Mouse (Mus musculus) liver, embryonic 11.5 days (tissue): ENCODE measurements around the gene Rora. TPM values are rescaled to one million over a fixed set of nuclear protein-coding genes. Genes with fewer than 3 reads are reported as not detected.

Source experiments
- ATAC-seq: fragments of 200-750 bp; cut with Nextera tagmentation; replicated peaks from 2 replicates; pipeline ENCODE4 v1.8.0; 2017; ENCODE audit warnings: moderate number of reproducible peaks, mild to moderate bottlenecking, moderate TSS enrichment, moderate library complexity; ENCODE audit not compliant: low FRiP score
- DNase-seq: peaks from one replicate; pipeline ENCODE4 v3.0.0-alpha.2; 2017; ENCODE audit warnings: low spot score
- H3K27ac ChIP-seq: fragments of 300-500 bp; sonication (generic); 2 replicates; pipeline ENCODE4 v1.5.1; 2014; ENCODE audit warnings: mild to moderate bottlenecking, low read depth, low read length, control low read depth
- H3K27me3 ChIP-seq: fragments of 300-500 bp; sonication (generic); replicated peaks from 2 replicates; pipeline ENCODE4 v1.6.1; 2014; ENCODE audit warnings: low read length, mixed read lengths; ENCODE audit not compliant: control insufficient read depth, insufficient read depth
- H3K36me3 ChIP-seq: fragments of 300-500 bp; sonication (generic); 2 replicates; pipeline ENCODE4 v1.6.1; 2014; ENCODE audit warnings: mild to moderate bottlenecking, low read length, moderate library complexity, mixed read lengths; ENCODE audit not compliant: control insufficient read depth, insufficient read depth
- H3K4me1 ChIP-seq: fragments of 300-500 bp; sonication (generic); replicated peaks from 2 replicates; pipeline ENCODE4 v1.6.1; 2014; ENCODE audit warnings: low read length, mixed read lengths; ENCODE audit not compliant: control insufficient read depth, insufficient read depth
- H3K4me2 ChIP-seq: fragments of 300-500 bp; sonication (generic); 2 replicates; pipeline ENCODE4 v1.6.1; 2014; ENCODE audit warnings: mild to moderate bottlenecking, control low read depth, moderate library complexity
- H3K4me3 ChIP-seq: fragments of 300-500 bp; sonication (generic); 2 replicates; pipeline ENCODE4 v1.5.1; 2014; ENCODE audit warnings: low read depth, low read length, control low read depth
- H3K9ac ChIP-seq: fragments of 300-500 bp; sonication (generic); 2 replicates; pipeline ENCODE4 v1.6.1; 2014; ENCODE audit warnings: low read depth, low read length, control low read depth
- H3K9me3 ChIP-seq: fragments of 300-500 bp; sonication (generic); 2 replicates; pipeline ENCODE4 v1.6.1; 2016; ENCODE audit warnings: low read length, inconsistent platforms, mixed read lengths; ENCODE audit not compliant: control insufficient read depth
- WGBS: fragments of 180-500 bp; shearing (Covaris S2); extraction: QIAGEN DNeasy Blood & Tissue Kit; methylation state at CpG from one replicate; pipeline ENCODE4 v1.1.7; 2014; 5-methylcytosine and 5-hydroxymethylcytosine counted together
- polyA plus RNA-seq: library from polyadenylated mRNA; unstranded; fragments of >200 nt; fragmentation: Nextera tagmentation; extraction: Ambion mirVana; gene quantifications from 2 replicates; pipeline ENCODE4 v1.2.1, GENCODE M21; 2014

The Rora gene
- polyA plus RNA-seq, 1 experiment from 2014 or later = 4.3 TPM

DNA sequence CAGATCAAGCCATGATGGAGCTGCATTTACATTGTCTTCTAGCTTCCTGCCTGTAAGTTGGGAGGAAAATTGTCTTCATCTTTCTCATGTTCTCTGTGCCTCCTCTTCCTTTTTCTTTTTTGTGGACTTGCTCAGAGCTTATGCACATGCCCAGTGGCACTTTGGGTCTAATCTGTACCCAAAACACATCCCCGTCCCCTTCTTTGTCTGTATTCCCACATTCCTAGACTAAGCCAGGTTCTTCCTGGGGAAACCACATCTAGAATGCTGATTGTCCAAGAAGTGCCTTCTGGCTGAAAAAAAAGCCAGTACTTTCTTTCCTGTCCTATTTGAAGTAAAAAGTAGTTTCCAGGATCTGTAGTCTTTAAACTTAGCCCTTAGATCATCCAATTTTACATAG is 367.9 kb downstream of the Rora start:
- Histone ChIP-seq H3K9me3 (no peaks in the 10 kb centered on the region), H3K36me3 (no peaks in the 10 kb centered on the region), H3K27me3 (no peaks in the 10 kb centered on the region), H3K4me1 (no peaks in the 10 kb centered on the region), H3K4me2 (no peak overlapping the region), H3K9ac (no peak overlapping the region), H3K27ac (no peak overlapping the region), H3K4me3 (no peak overlapping the region)
- no peak for DNase-seq
- 84% methylated on average over 1 of the region's 1 CpGs for WGBS
- no peak for ATAC-seq

DNA sequence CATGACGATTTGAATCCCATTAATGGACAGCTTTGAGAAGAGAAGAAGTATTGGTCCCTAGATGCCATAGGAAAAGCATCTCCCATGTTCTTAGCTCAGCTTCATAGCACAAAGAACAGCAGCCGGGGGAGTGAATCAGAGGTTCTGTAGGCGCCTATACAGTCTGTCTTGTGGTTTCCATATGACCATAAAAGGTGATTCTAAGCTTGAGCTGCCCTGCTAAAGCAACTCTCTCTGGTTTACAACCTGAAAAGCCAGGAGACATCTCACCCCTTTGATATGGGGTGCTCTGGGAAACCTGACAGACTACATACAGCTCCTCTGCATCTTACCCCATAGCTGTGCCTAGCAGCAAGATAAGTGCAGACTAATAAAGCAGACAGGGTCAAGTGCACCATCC is 369.7 kb downstream of the Rora start:
- 72% methylated on average over 3 of the region's 3 CpGs for WGBS
- no peaks in the 10 kb centered on the region for H3K36me3 ChIP-seq
- H3K4me3 ChIP-seq = no peak overlapping the region
- no peaks in the 10 kb centered on the region for H3K9me3 ChIP-seq
- ATAC-seq (no peak), DNase-seq (no peak)
- no peak overlapping the region for H3K9ac ChIP-seq
- H3K4me2 ChIP-seq = no peak overlapping the region
- no peaks in the 10 kb centered on the region for H3K27me3 ChIP-seq
- no peak overlapping the region for H3K27ac ChIP-seq
- H3K4me1 ChIP-seq = no peaks in the 10 kb centered on the region

- DNase-seq = no peak
- no peak for ATAC-seq
- WGBS = 60% methylated on average over 4 of the region's 4 CpGs
These were observed 374.6 kb downstream of the Rora start for GRCm38 (mm10) chr9:69028177-69028576.

DNA sequence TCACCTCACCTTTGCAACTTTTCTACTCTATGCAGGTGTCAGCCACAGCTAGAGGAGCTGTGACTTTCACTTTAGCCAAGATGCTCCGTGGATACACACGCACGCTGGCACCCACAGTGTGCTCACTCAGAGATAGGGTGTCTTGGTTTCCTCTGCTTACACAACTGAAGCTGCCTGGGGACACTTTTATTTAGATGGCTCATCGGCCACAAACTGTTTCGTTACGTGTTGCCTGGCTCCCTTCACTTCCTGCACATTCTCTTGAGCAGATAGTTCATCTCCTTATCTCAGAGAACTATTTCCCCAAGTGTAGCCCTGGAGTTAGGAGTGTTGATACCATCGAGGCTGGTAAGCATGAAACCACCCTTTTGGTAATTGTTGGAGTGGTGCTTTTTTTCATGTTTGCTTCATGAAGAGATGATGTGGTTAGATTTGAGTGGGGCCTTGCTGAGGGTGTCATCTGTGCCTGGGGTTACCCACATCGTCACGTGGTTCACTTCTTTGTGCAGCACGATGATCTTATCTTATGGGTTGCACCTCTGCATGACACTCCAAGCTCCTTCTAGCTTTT is 380.8 kb downstream of the Rora start:
- Histone ChIP-seq H3K36me3 (no peaks in the 10 kb centered on the region), H3K9me3 (peaks cover 2% of the 10 kb centered on the region; the same call in 1 of the 2 replicates), H3K4me2 (no peak overlapping the region), H3K27me3 (no peaks in the 10 kb centered on the region), H3K27ac (no peak overlapping the region), H3K4me3 (no peak overlapping the region), H3K4me1 (no peaks in the 10 kb centered on the region), H3K9ac (no peak overlapping the region)
- 54% methylated on average over 10 of the region's 10 CpGs for WGBS
- DNase-seq (no peak), ATAC-seq (no peak)

More at GRCm38 (mm10) chr9:69028177-69028576, 374.6 kb downstream of the Rora start:
- no peaks in the 10 kb centered on the region for H3K4me1 ChIP-seq
- no peaks in the 10 kb centered on the region for H3K36me3 ChIP-seq
- H3K27ac ChIP-seq = no peak overlapping the region
- no peak overlapping the region for H3K4me3 ChIP-seq
- no peak overlapping the region for H3K4me2 ChIP-seq
- no peak overlapping the region for H3K9ac ChIP-seq
- no peaks in the 10 kb centered on the region for H3K9me3 ChIP-seq
- no peaks in the 10 kb centered on the region for H3K27me3 ChIP-seq

GRCm38 (mm10) chr9:69035456-69035855 is 381.9 kb downstream of the Rora start:
- Histone ChIP-seq H3K4me2 (no peak overlapping the region), H3K36me3 (no peaks in the 10 kb centered on the region), H3K4me3 (no peak overlapping the region), H3K27me3 (no peaks in the 10 kb centered on the region), H3K4me1 (no peaks in the 10 kb centered on the region), H3K9me3 (peaks cover 2% of the 10 kb centered on the region; the same call in 1 of the 2 replicates), H3K9ac (no peak overlapping the region), H3K27ac (no peak overlapping the region)
- DNase-seq = no peak
- WGBS = 79% methylated on average over 7 of the region's 7 CpGs
- ATAC-seq = no peak

DNA sequence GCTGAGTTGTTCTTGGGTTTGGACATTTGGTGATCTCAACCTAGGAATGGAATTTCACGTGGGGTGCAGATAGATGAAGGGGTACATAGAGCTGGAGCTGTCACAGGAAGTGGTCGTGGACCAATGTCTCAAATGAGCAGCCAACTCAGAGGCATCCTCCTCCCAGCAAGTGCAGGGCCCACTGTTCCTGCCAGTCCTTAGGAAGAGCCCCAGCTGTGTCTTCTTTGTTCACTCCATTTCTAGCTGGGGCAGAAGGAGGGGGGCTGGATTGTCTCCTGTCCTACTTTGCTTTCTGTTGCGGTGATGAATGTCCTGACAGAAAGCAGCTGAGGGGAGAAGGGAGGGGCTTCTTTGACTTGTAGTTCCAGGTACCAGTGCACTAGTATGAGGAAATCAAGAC is 382.7 kb downstream of the Rora start:
- WGBS = 58% methylated on average over 3 of the region's 3 CpGs

GRCm38 (mm10) chr9:69043920-69044613 is 390.5 kb downstream of the Rora start:
- ATAC-seq (no peak), DNase-seq (no peak)
- H3K4me3 ChIP-seq = no peak overlapping the region
- H3K27ac ChIP-seq = no peak overlapping the region
- no peaks in the 10 kb centered on the region for H3K4me1 ChIP-seq
- H3K9me3 ChIP-seq = peaks cover 2% of the 10 kb centered on the region; the same call in 1 of the 2 replicates
- no peaks in the 10 kb centered on the region for H3K27me3 ChIP-seq
- H3K9ac ChIP-seq = no peak overlapping the region
- H3K36me3 ChIP-seq = no peaks in the 10 kb centered on the region
- H3K4me2 ChIP-seq = no peak overlapping the region
- WGBS = 85% methylated on average over 8 of the region's 8 CpGs

More for the DNA sequence above, 382.7 kb downstream of the Rora start:
- Histone ChIP-seq H3K4me1 (no peaks in the 10 kb centered on the region), H3K9ac (no peak overlapping the region), H3K9me3 (peaks cover 2% of the 10 kb centered on the region; the same call in 1 of the 2 replicates), H3K27ac (no peak overlapping the region), H3K36me3 (no peaks in the 10 kb centered on the region), H3K4me3 (no peak overlapping the region), H3K27me3 (no peaks in the 10 kb centered on the region), H3K4me2 (no peak overlapping the region)
- DNase-seq (no peak), ATAC-seq (no peak)

- WGBS = 90% methylated on average over 7 of the region's 7 CpGs
- no peak for ATAC-seq
These were observed 391.1 kb downstream of the Rora start for GRCm38 (mm10) chr9:69044614-69045133.

GRCm38 (mm10) chr9:69045908-69046307 is 392.3 kb downstream of the Rora start:
- ATAC-seq (no peak), DNase-seq (no peak)
- no peak overlapping the region for H3K4me3 ChIP-seq
- no peak overlapping the region for H3K27ac ChIP-seq
- no peak overlapping the region for H3K4me2 ChIP-seq
- no peaks in the 10 kb centered on the region for H3K36me3 ChIP-seq
- no peaks in the 10 kb centered on the region for H3K9me3 ChIP-seq
- WGBS = 85% methylated on average over 8 of the region's 8 CpGs
- no peaks in the 10 kb centered on the region for H3K27me3 ChIP-seq
- no peaks in the 10 kb centered on the region for H3K4me1 ChIP-seq
- H3K9ac ChIP-seq = no peak overlapping the region

More at GRCm38 (mm10) chr9:69044614-69045133, 391.1 kb downstream of the Rora start:
- no peaks in the 10 kb centered on the region for H3K9me3 ChIP-seq
- no peak overlapping the region for H3K4me2 ChIP-seq
- no peaks in the 10 kb centered on the region for H3K27me3 ChIP-seq
- no peak for DNase-seq
- H3K36me3 ChIP-seq = no peaks in the 10 kb centered on the region
- no peak overlapping the region for H3K4me3 ChIP-seq
- H3K4me1 ChIP-seq = no peaks in the 10 kb centered on the region
- no peak overlapping the region for H3K27ac ChIP-seq
- H3K9ac ChIP-seq = no peak overlapping the region
